Mouse (Mus musculus) lung, embryonic 14.5 days (tissue): ENCODE data around the gene Ppfia1. TPM values are rescaled to one million over a fixed set of nuclear protein-coding genes. Genes with fewer than 3 reads are reported as not detected.

Experiments
- ATAC-seq: fragments of 200-750 bp; cut with Nextera tagmentation; 2 replicates; pipeline ENCODE4 v1.8.0; 2017; ENCODE audit warnings: mild to moderate bottlenecking, moderate TSS enrichment, moderate library complexity; ENCODE audit not compliant: insufficient read depth
- DNase-seq: peaks from one replicate; pipeline ENCODE4 v3.0.0-alpha.2; 2015
- H3K27ac ChIP-seq: fragments of 300-500 bp; sonication (generic); 2 replicates; pipeline ENCODE4 v1.5.1; 2014; ENCODE audit warnings: low read depth, mild to moderate bottlenecking, moderate library complexity
- H3K27me3 ChIP-seq: fragments of 300-500 bp; sonication (generic); 2 replicates; pipeline ENCODE4 v1.6.1; 2014; ENCODE audit warnings: low read length, control low read depth; ENCODE audit not compliant: insufficient read depth
- H3K36me3 ChIP-seq: fragments of 300-500 bp; sonication (generic); 2 replicates; pipeline ENCODE4 v1.6.1; 2014; ENCODE audit warnings: control low read depth; ENCODE audit not compliant: insufficient read depth
- H3K4me1 ChIP-seq: fragments of 300-500 bp; sonication (generic); 2 replicates; pipeline ENCODE4 v1.6.1; 2014; ENCODE audit warnings: antibody characterized with exemption, control low read depth; ENCODE audit not compliant: insufficient read depth
- H3K4me2 ChIP-seq: fragments of 300-500 bp; sonication (generic); 2 replicates; pipeline ENCODE4 v1.6.1; 2014; ENCODE audit warnings: mild to moderate bottlenecking
- H3K4me3 ChIP-seq: fragments of 300-500 bp; sonication (generic); 2 replicates; pipeline ENCODE4 v1.5.1; 2014; ENCODE audit warnings: low read depth, low read length
- H3K9ac ChIP-seq: fragments of 300-500 bp; sonication (generic); 2 replicates; pipeline ENCODE4 v1.6.1; 2014
- H3K9me3 ChIP-seq: fragments of 300-500 bp; sonication (generic); 2 replicates; pipeline ENCODE4 v1.6.1; 2016; ENCODE audit warnings: low read depth, low read length, control low read depth
- CTCF ChIP-seq: IDR thresholded peaks from 2 replicates; pipeline ENCODE4 v1.5.1; 2016; ENCODE audit warnings: antibody characterized with exemption, low read depth
- WGBS: fragments of 180-500 bp; shearing (Covaris S2); extraction: QIAGEN DNeasy Blood & Tissue Kit; methylation state at CpG from one replicate; pipeline ENCODE4 v1.1.7; 2014; 5-methylcytosine and 5-hydroxymethylcytosine counted together
- polyA plus RNA-seq: library from polyadenylated mRNA; unstranded; fragments of >200 nt; fragmentation: Nextera tagmentation; extraction: Ambion mirVana; gene quantifications from 2 replicates; pipeline ENCODE4 v1.2.1, GENCODE M21; 2014

Gene Ppfia1
- polyA plus RNA-seq, 1 experiment from 2014 or later: 47.6 TPM

GRCm38 (mm10) chr7:144531585-144532378, 21.7 kb downstream of the Ppfia1 start:
- Histone ChIP-seq H3K4me1 (no peaks in the 10 kb centered on the region; the same call in 1 of the 2 replicates), H3K36me3 (no peaks in the 10 kb centered on the region), H3K4me2 (no peak overlapping the region), H3K9ac (no peak overlapping the region), H3K9me3 (no peaks in the 10 kb centered on the region), H3K4me3 (no peak overlapping the region), H3K27ac (no peak overlapping the region), H3K27me3 (no peaks in the 10 kb centered on the region)
- DNase-seq (peak; percentile 40), ATAC-seq (no peak)
- TF ChIP-seq CTCF: no peak
- WGBS: 20% methylated on average over 7 of the region's 7 CpGs

- Histone ChIP-seq H3K9ac (no peak overlapping the region), H3K27me3 (no peaks in the 10 kb centered on the region), H3K4me1 (no peaks in the 10 kb centered on the region; the same call in 1 of the 2 replicates), H3K27ac (no peak overlapping the region), H3K4me3 (no peak overlapping the region), H3K36me3 (no peaks in the 10 kb centered on the region), H3K9me3 (no peaks in the 10 kb centered on the region), H3K4me2 (no peak overlapping the region)
- DNase-seq: no peak
- ATAC-seq: no peak
- WGBS: 67% methylated on average over 3 of the region's 3 CpGs
- no peak for TF ChIP-seq CTCF
Observed at GRCm38 (mm10) chr7:144529851-144530250, 23.7 kb downstream of the Ppfia1 start.

DNA sequence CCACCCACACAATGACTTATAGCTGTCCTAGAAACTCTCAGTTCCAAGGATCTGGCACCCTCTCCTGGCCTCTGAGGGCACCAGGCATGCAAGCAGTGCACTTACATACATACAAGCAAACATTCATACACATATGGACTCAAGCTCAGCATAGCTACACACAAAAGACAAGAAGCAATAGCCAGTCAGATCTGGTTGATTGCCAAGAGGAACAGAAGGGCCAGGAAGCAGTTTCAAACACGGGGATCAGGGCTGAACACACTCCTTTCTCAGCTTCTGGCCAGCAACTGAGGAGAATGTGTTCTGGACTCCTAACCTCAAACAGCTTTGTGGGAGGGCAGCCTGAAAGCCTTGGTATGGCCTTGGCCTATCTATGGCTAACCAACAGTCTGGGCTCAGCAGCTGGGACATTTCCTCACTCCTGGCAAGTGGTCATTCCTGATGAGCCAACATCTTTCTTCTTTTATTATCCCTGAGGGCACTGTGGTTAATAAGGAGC, 25.8 kb downstream of the Ppfia1 start:
- Histone ChIP-seq H3K27me3 (no peaks in the 10 kb centered on the region), H3K4me2 (no peak overlapping the region), H3K9ac (no peak overlapping the region), H3K9me3 (no peaks in the 10 kb centered on the region), H3K4me1 (no peaks in the 10 kb centered on the region; the same call in 1 of the 2 replicates), H3K36me3 (no peaks in the 10 kb centered on the region), H3K27ac (no peak overlapping the region), H3K4me3 (no peak overlapping the region)
- WGBS: 36% methylated on average over 1 of the region's 1 CpGs
- no peak for TF ChIP-seq CTCF
- peak; percentile 13 for DNase-seq
- no peak for ATAC-seq

GRCm38 (mm10) chr7:144526649-144527048, 26.9 kb downstream of the Ppfia1 start:
- TF ChIP-seq CTCF: no peak
- Histone ChIP-seq H3K4me2 (no peak overlapping the region), H3K9ac (no peak overlapping the region), H3K4me3 (no peak overlapping the region), H3K27me3 (no peaks in the 10 kb centered on the region), H3K4me1 (no peaks in the 10 kb centered on the region; the same call in 1 of the 2 replicates), H3K27ac (no peak overlapping the region), H3K36me3 (no peaks in the 10 kb centered on the region), H3K9me3 (no peaks in the 10 kb centered on the region)
- DNase-seq (no peak), ATAC-seq (no peak)
- 22% methylated on average over 2 of the region's 2 CpGs for WGBS

GRCm38 (mm10) chr7:144524427-144525191, 28.9 kb downstream of the Ppfia1 start:
- no peak for ATAC-seq
- Histone ChIP-seq H3K4me1 (no peaks in the 10 kb centered on the region; the same call in 1 of the 2 replicates), H3K36me3 (peaks cover 5% of the 10 kb centered on the region; the same call in 1 of the 2 replicates), H3K27ac (no peak overlapping the region), H3K4me2 (no peak overlapping the region), H3K9me3 (no peaks in the 10 kb centered on the region), H3K4me3 (no peak overlapping the region), H3K9ac (no peak overlapping the region), H3K27me3 (no peaks in the 10 kb centered on the region)
- no peak for DNase-seq
- TF ChIP-seq CTCF: no peak
- 75% methylated on average over 6 of the region's 6 CpGs for WGBS

DNA sequence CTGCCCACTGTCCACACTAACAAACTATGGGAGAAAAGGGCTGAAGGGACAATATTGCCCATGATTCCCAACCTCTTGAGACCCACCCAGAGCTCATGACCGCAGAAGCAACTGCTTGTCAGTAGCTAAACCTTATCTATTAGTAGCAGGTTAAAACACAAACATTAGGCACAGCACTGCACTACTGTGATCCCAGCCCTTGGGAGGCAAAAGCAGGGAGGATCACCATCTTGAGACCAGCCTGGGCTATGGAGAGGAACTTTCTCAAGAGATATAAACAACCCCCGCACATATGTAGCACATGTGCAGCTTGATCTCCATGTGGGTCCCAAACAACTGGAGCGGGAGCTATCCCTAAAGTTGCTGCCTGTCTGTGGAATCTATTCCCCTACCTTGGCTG, 30.1 kb downstream of the Ppfia1 start:
- no peaks in the 10 kb centered on the region for H3K9me3 ChIP-seq
- peak; percentile 41; the same call in 1 of the 2 replicates for ATAC-seq

DNA sequence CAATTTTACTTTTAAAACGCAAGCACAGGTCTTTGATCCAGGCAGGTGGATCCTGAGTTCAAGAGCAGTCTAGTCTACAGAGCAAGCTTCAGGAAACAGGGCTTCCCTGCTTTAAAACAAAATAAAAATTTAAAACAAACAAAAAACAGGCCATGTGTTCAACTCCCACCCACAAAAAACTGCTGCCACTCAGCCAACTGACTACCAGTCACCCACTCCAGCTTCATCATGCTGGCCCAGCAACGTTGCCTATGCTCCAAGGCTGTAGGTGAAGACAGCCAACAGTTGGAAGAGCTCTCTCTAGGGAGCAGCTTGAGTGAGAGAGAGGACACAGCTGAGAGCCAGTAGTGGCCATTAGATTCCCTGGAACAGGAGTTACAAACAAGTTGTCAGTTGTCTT, 31.6 kb downstream of the Ppfia1 start:
- no peak for TF ChIP-seq CTCF
- no peak overlapping the region for H3K27ac ChIP-seq
- no peak overlapping the region for H3K9ac ChIP-seq
- H3K27me3 ChIP-seq: no peaks in the 10 kb centered on the region
- DNase-seq: no peak
- H3K9me3 ChIP-seq: no peaks in the 10 kb centered on the region
- peaks cover 28% of the 10 kb centered on the region for H3K36me3 ChIP-seq
- H3K4me2 ChIP-seq: no peak overlapping the region
- WGBS: 85% methylated on average over 2 of the region's 2 CpGs
- no peak overlapping the region for H3K4me3 ChIP-seq
- no peaks in the 10 kb centered on the region for H3K4me1 ChIP-seq
- ATAC-seq: no peak

More for the DNA sequence above, 30.1 kb downstream of the Ppfia1 start:
- Histone ChIP-seq H3K27me3 (no peaks in the 10 kb centered on the region), H3K27ac (no peak overlapping the region), H3K4me2 (no peak overlapping the region), H3K4me1 (no peaks in the 10 kb centered on the region; the same call in 1 of the 2 replicates), H3K36me3 (peaks cover 16% of the 10 kb centered on the region; the same call in 1 of the 2 replicates), H3K4me3 (no peak overlapping the region), H3K9ac (no peak overlapping the region)
- TF ChIP-seq CTCF: no peak
- WGBS: 61% methylated on average over 3 of the region's 3 CpGs
- no peak for DNase-seq
